Mouse (Mus musculus) spleen, adult 18-20 months (tissue): ENCODE results near the gene Eef1g.
"Not testable (repeated sequence)": the region's sequence is repeated elsewhere in the genome, so short reads cannot be mapped to it uniquely, and the experiment has no call there.

Experiments
- DNase-seq, 2 experiments: peaks; one replicate each; pipeline ENCODE4 v3.0.0; 2022; ENCODE audit warnings: mixed read lengths in 2 of 2

The Eef1g gene

GRCm38 (mm10) chr19:8945251-8945650 lies 21.6 kb upstream of the Eef1g start:
- DNase-seq, result no peak

GRCm38 (mm10) chr19:8946929-8947328 lies 19.9 kb upstream of the Eef1g start:
- no peak for DNase-seq

- DNase-seq, result no peak
Measured at GRCm38 (mm10) chr19:8950190-8950589, 16.7 kb upstream of the Eef1g start.

GRCm38 (mm10) chr19:8952241-8952640 lies 14.6 kb upstream of the Eef1g start:
- no peak for DNase-seq

GRCm38 (mm10) chr19:8953135-8954039 lies 13.5 kb upstream of the Eef1g start, which contains the start of gene Tut1:
Tut1 (plus strand) TSS chr19:8953847.
- peak; percentile 71 to 83 for DNase-seq

- no peak for DNase-seq
Measured at GRCm38 (mm10) chr19:8954171-8954570, 12.7 kb upstream of the Eef1g start.

- no peak for DNase-seq
Measured at GRCm38 (mm10) chr19:8962256-8962655, 4.6 kb upstream of the Eef1g start.

- no peak for DNase-seq
Measured at GRCm38 (mm10) chr19:8965075-8965474, 1.8 kb upstream of the Eef1g start.

- no peak for DNase-seq
Measured at GRCm38 (mm10) chr19:8965771-8966170, 1.1 kb upstream of the Eef1g start.

- no peak for DNase-seq
Measured at GRCm38 (mm10) chr19:8966198-8966589, 647 bp upstream of the Eef1g start.

GRCm38 (mm10) chr19:8967373-8967743 lies 517 bp downstream of the Eef1g start:
- no peak for DNase-seq

- no peak for DNase-seq
Measured at GRCm38 (mm10) chr19:8967893-8968292, 1.1 kb downstream of the Eef1g start.

GRCm38 (mm10) chr19:8972491-8972890 lies 5.7 kb downstream of the Eef1g start:
- DNase-seq, result not testable (repeated sequence)

GRCm38 (mm10) chr19:8974638-8975037 lies 7.8 kb downstream of the Eef1g start:
- no peak for DNase-seq

- DNase-seq, result no peak
Measured at GRCm38 (mm10) chr19:8975491-8975890, 8.7 kb downstream of the Eef1g start.

GRCm38 (mm10) chr19:8976535-8976934 lies 9.7 kb downstream of the Eef1g start:
- DNase-seq, result peak in 1 of 2 experiments; percentile 46

GRCm38 (mm10) chr19:8980771-8981170 lies 13.9 kb downstream of the Eef1g start:
- DNase-seq, result peak; percentile 51 to 55

- no peak for DNase-seq
Measured at GRCm38 (mm10) chr19:8981450-8982168, 14.8 kb downstream of the Eef1g start.

- DNase-seq, result no peak
Measured at GRCm38 (mm10) chr19:8982303-8983149, 15.7 kb downstream of the Eef1g start.

- DNase-seq, result no peak
Measured at GRCm38 (mm10) chr19:8983150-8983650, 16.4 kb downstream of the Eef1g start.

- DNase-seq, result peak; percentile 61 to 68
Measured at GRCm38 (mm10) chr19:8984255-8984868, 17.5 kb downstream of the Eef1g start.

- no peak for DNase-seq
Measured at GRCm38 (mm10) chr19:8985891-8986290, 19.1 kb downstream of the Eef1g start.
